Mouse (Mus musculus) testis, adult 10 weeks (tissue): ENCODE measurements around the gene Rnf135. TPM values are rescaled to one million over a fixed set of nuclear protein-coding genes. Genes with fewer than 3 reads are reported as not detected.

Source experiments
- polyA plus RNA-seq: library from polyadenylated mRNA; stranded (reverse); fragments of 350-450 nt; fragmentation: Illumina TruSeq; extraction: RNeasy Lipid Tissue Mini Kit (QIAGEN cat#74804); gene quantifications from one replicate; pipeline ENCODE4 v1.2.3, GENCODE M21; 2014; ENCODE audit warnings: low read depth, low replicate concordance

Rnf135 gene
- polyA plus RNA-seq, result 3.6 TPM

GRCm38 (mm10) chr11:80183705-80184255 lies at the start of gene Rnf135:
Rnf135 (plus strand) TSS chr11:80183851.

GRCm38 (mm10) chr11:80141825-80142521 lies 41.7 kb upstream of the Rnf135 start, which contains the start of gene Tefm:
Tefm (minus strand) TSS chr11:80142175.

GRCm38 (mm10) chr11:80153857-80154495 lies 29.7 kb upstream of the Rnf135 start, which contains the start of gene Adap2:
Adap2 (plus strand) TSS chr11:80154105.

GRCm38 (mm10) chr11:80208860-80209800 lies 25.5 kb downstream of the Rnf135 start, which contains the start of gene Rhot1:
Rhot1 (plus strand) TSS chr11:80209019.

Other genes with a start within 250 kb of the Rnf135 start
- gene Utp6, start 221.5 kb upstream of the Rnf135 start, polyA plus RNA-seq, result 16.8 TPM
- 77.6 TPM for gene Suz12, start 190.7 kb upstream of the Rnf135 start, polyA plus RNA-seq
- 10.8 TPM for gene Crlf3, start 102.9 kb upstream of the Rnf135 start, polyA plus RNA-seq
- gene Atad5, start 94.5 kb upstream of the Rnf135 start, polyA plus RNA-seq, result 11.1 TPM
- gene Tefm, start 41.7 kb upstream of the Rnf135 start, polyA plus RNA-seq, result 10.3 TPM
- 0.60 TPM for gene Adap2, start 29.7 kb upstream of the Rnf135 start, polyA plus RNA-seq
- gene Rhot1, start 25.2 kb downstream of the Rnf135 start, polyA plus RNA-seq, result 156 TPM
- 0.18 TPM for gene Rhbdl3, start 117.1 kb downstream of the Rnf135 start, polyA plus RNA-seq
- 11.5 TPM for gene 5730455P16Rik, start 194.2 kb downstream of the Rnf135 start, polyA plus RNA-seq
- 186 TPM for gene Zfp207, start 199.4 kb downstream of the Rnf135 start, polyA plus RNA-seq
- gene Psmd11, start 244.8 kb downstream of the Rnf135 start, polyA plus RNA-seq, result 161 TPM